In the genomic region with DNA sequence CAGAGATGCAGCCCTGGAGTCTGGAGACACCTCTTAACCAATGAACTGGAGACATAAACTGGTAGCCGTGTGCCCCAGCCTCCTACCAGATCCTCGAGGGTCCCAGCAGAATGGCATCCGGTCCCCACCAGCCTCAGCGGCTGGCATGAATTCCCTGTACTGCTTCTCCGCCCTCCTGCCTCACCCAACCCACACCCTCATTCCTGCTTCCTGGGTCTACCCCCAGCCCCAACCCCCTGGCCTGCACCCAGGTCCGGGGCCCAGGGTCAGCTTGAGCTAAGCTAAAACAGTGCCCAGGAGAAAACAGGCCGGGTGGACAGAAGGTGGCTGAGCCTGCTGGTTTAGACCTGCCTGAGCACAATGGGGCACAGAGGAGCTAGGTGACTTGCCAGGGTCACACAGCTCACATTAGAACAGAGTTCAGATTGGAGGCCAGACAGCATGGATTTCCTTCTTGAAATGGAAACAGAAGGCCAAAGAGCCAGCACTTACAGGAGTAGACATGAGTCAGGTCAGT, we compare ENCODE assay signal across 8 mouse cellular contexts. TPM values are rescaled to one million over a fixed set of nuclear protein-coding genes. Genes with fewer than 3 reads are reported as not detected.
DNase-seq lines count a peak whose midpoint lies in the region; ATAC-seq lines count a peak whose summit lies in the region.

No protein-coding gene starts in this region.

- DNase-seq in kidney, adult 8-10 months = no peak
- no peak for DNase-seq in cerebellum, adult 8-10 months

- H3K36me3 ChIP-seq in kidney, embryonic 14.5 days (ENCODE audit: control insufficient read depth, insufficient read depth, low read length) = no peaks in the 10 kb centered on the region
- H3K36me3 ChIP-seq in embryonic facial prominence, embryonic 13.5 days = no peaks in the 10 kb centered on the region
- H3K36me3 ChIP-seq in intestine, embryonic 15.5 days = no peaks in the 10 kb centered on the region
- no peaks in the 10 kb centered on the region for H3K36me3 ChIP-seq in midbrain, embryonic 16.5 days (ENCODE audit: control insufficient read depth, insufficient read depth, low read length)

- H3K9ac ChIP-seq in kidney, embryonic 14.5 days (ENCODE audit: low read depth, low read length) = peak overlapping the region; percentile 38; the same call in 1 of the 2 replicates
- peak overlapping the region; percentile 54; the same call in 1 of the 2 replicates for H3K9ac ChIP-seq in embryonic facial prominence, embryonic 13.5 days
- H3K9ac ChIP-seq in intestine, embryonic 15.5 days = peak overlapping the region; percentile 6; the same call in 1 of the 2 replicates
- H3K9ac ChIP-seq in midbrain, embryonic 16.5 days (ENCODE audit: low read depth, low read length) = peak overlapping the region; percentile 50; the same call in 1 of the 2 replicates

- H3K9me3 ChIP-seq in kidney, embryonic 14.5 days (ENCODE audit: control insufficient read depth, low read length) = no peaks in the 10 kb centered on the region
- no peaks in the 10 kb centered on the region for H3K9me3 ChIP-seq in embryonic facial prominence, embryonic 13.5 days
- H3K9me3 ChIP-seq in intestine, embryonic 15.5 days = no peaks in the 10 kb centered on the region
- no peaks in the 10 kb centered on the region for H3K9me3 ChIP-seq in midbrain, embryonic 16.5 days (replicated peaks; ENCODE audit: control insufficient read depth, low read length, poor library complexity, severe bottlenecking)

- H3K4me1 ChIP-seq in kidney, embryonic 14.5 days (ENCODE audit: control insufficient read depth, insufficient read depth, low read length) = peaks cover 76% of the 10 kb centered on the region
- H3K4me1 ChIP-seq in embryonic facial prominence, embryonic 13.5 days = peaks cover 66% of the 10 kb centered on the region
- peaks cover 82% of the 10 kb centered on the region for H3K4me1 ChIP-seq in intestine, embryonic 15.5 days (replicated peaks)
- H3K4me1 ChIP-seq in midbrain, embryonic 16.5 days (ENCODE audit: control insufficient read depth, insufficient read depth, low read length) = peaks cover 66% of the 10 kb centered on the region

- H3K4me2 ChIP-seq in kidney, embryonic 14.5 days (replicated peaks; ENCODE audit: low read depth, low read length) = peak overlapping the region; percentile 13; the same call in 1 of the 2 replicates
- H3K4me2 ChIP-seq in embryonic facial prominence, embryonic 13.5 days = peak overlapping the region; percentile 41; the same call in 1 of the 2 replicates
- H3K4me2 ChIP-seq in intestine, embryonic 15.5 days (replicated peaks) = peak overlapping the region; percentile 44
- peak overlapping the region; percentile 43 for H3K4me2 ChIP-seq in midbrain, embryonic 16.5 days (ENCODE audit: low read length)

- 37% methylated on average over 7 of the region's 7 CpGs for WGBS in kidney, embryonic 14.5 days
- 54% methylated on average over 7 of the region's 7 CpGs for WGBS in embryonic facial prominence, embryonic 13.5 days
- 24% methylated on average over 7 of the region's 7 CpGs for WGBS in intestine, embryonic 15.5 days
- 62% methylated on average over 7 of the region's 7 CpGs for WGBS in midbrain, embryonic 16.5 days

- H3K4me3 ChIP-seq in kidney, embryonic 14.5 days (ENCODE audit: low read length) = no peak overlapping the region
- no peak overlapping the region for H3K4me3 ChIP-seq in embryonic facial prominence, embryonic 13.5 days
- 0 out of 2 replicates have a peak overlapping the region, but pooled peaks have one; percentile 0 for H3K4me3 ChIP-seq in intestine, embryonic 15.5 days (replicated peaks)
- no peak overlapping the region for H3K4me3 ChIP-seq in midbrain, embryonic 16.5 days (ENCODE audit: low read depth, low read length)

- no peaks in the 10 kb centered on the region for H3K27me3 ChIP-seq in kidney, embryonic 14.5 days (ENCODE audit: control insufficient read depth, insufficient read depth, low read length)
- no peaks in the 10 kb centered on the region for H3K27me3 ChIP-seq in embryonic facial prominence, embryonic 13.5 days
- no peaks in the 10 kb centered on the region for H3K27me3 ChIP-seq in intestine, embryonic 15.5 days (replicated peaks)
- H3K27me3 ChIP-seq in midbrain, embryonic 16.5 days (ENCODE audit: control insufficient read depth, insufficient read depth, low read depth, low read length) = no peaks in the 10 kb centered on the region

- no peak for ATAC-seq in kidney, embryonic 14.5 days (ENCODE audit: low FRiP score, low TSS enrichment)
- ATAC-seq in embryonic facial prominence, embryonic 13.5 days (ENCODE audit: insufficient number of reproducible peaks, insufficient read depth, low FRiP score, low TSS enrichment, low read depth) = no peak
- peak; percentile 26 for ATAC-seq in intestine, embryonic 15.5 days
- ATAC-seq in midbrain, embryonic 16.5 days = 0 out of 2 replicates have a peak, but pooled peaks have one; percentile 13
- no peak for ATAC-seq in granulocyte monocyte progenitor cell, adult 5-6 weeks (replicated peaks; ENCODE audit: poor library complexity, severe bottlenecking)
- no peak for ATAC-seq in CD4-positive, CD25-positive, alpha-beta regulatory T cell, adult 4 months

- H3K27ac ChIP-seq in kidney, embryonic 14.5 days (ENCODE audit: low read depth, low read length) = peak overlapping the region; percentile 88
- peak overlapping the region; percentile 28; the same call in 1 of the 2 replicates for H3K27ac ChIP-seq in embryonic facial prominence, embryonic 13.5 days
- peak overlapping the region; percentile 86 for H3K27ac ChIP-seq in intestine, embryonic 15.5 days
- peak overlapping the region; percentile 58; the same call in 1 of the 2 replicates for H3K27ac ChIP-seq in midbrain, embryonic 16.5 days (ENCODE audit: low read length)

RNA-seq across cellular contexts. Expression of a gene that starts 8.2 kb away (rescaled TPM):
- polyA plus RNA-seq in kidney, embryonic 14.5 days (2014; fragmentation: Nextera tagmentation; extraction: Ambion mirVana) = 239 and 329 TPM in 2 replicates
- 71.3 and 90.2 TPM in 2 replicates for polyA plus RNA-seq in embryonic facial prominence, embryonic 13.5 days (2015; fragmentation: Nextera tagmentation; extraction: Ambion mirVana)
- polyA plus RNA-seq in intestine, embryonic 15.5 days (2015; fragmentation: Nextera tagmentation; extraction: Ambion mirVana) = 152 and 167 TPM in 2 replicates
- polyA plus RNA-seq in midbrain, embryonic 16.5 days (2015; fragmentation: Nextera tagmentation; extraction: Ambion mirVana) = 126 and 139 TPM in 2 replicates
- 136 and 152 TPM in 2 replicates for total RNA-seq in granulocyte monocyte progenitor cell, adult 5-6 weeks (2014; fragmentation: Nextera tagmentation)
- 127 and 150 TPM in 2 replicates for total RNA-seq in granulocyte monocyte progenitor cell, adult 5-6 weeks (2017)
- 100 to 1,000 TPM; 131 to 191 TPM for polyA plus RNA-seq in CD4-positive, CD25-positive, alpha-beta regulatory T cell, adult 4 months (2017; shearing (Covaris generic))

RNA-seq across cellular contexts. Expression of a gene that starts 29.9 kb away (rescaled TPM):
- 13.3 and 13.8 TPM in 2 replicates for polyA plus RNA-seq in kidney, embryonic 14.5 days (2014; fragmentation: Nextera tagmentation; extraction: Ambion mirVana)
- 8.4 and 11.6 TPM in 2 replicates for polyA plus RNA-seq in embryonic facial prominence, embryonic 13.5 days (2015; fragmentation: Nextera tagmentation; extraction: Ambion mirVana)
- 12.4 and 13.8 TPM in 2 replicates for polyA plus RNA-seq in intestine, embryonic 15.5 days (2015; fragmentation: Nextera tagmentation; extraction: Ambion mirVana)
- 16.6 and 18.5 TPM in 2 replicates for polyA plus RNA-seq in midbrain, embryonic 16.5 days (2015; fragmentation: Nextera tagmentation; extraction: Ambion mirVana)
- 2.5 and 5.3 TPM in 2 replicates for total RNA-seq in granulocyte monocyte progenitor cell, adult 5-6 weeks (2014; fragmentation: Nextera tagmentation)
- total RNA-seq in granulocyte monocyte progenitor cell, adult 5-6 weeks (2017) = 3.5 and 6.7 TPM in 2 replicates
- polyA plus RNA-seq in CD4-positive, CD25-positive, alpha-beta regulatory T cell, adult 4 months (2017; shearing (Covaris generic)) = 10 to 100 TPM in 1 of 2 experiments, 1 to 10 TPM in 1; 6.2 to 11.6 TPM

RNA-seq across cellular contexts. Expression of a gene that starts 53.9 kb away (rescaled TPM):
- 6.4 and 13.0 TPM in 2 replicates for polyA plus RNA-seq in kidney, embryonic 14.5 days (2014; fragmentation: Nextera tagmentation; extraction: Ambion mirVana)
- polyA plus RNA-seq in embryonic facial prominence, embryonic 13.5 days (2015; fragmentation: Nextera tagmentation; extraction: Ambion mirVana) = 11.6 and 11.7 TPM in 2 replicates
- polyA plus RNA-seq in intestine, embryonic 15.5 days (2015; fragmentation: Nextera tagmentation; extraction: Ambion mirVana) = 14.4 and 15.3 TPM in 2 replicates
- polyA plus RNA-seq in midbrain, embryonic 16.5 days (2015; fragmentation: Nextera tagmentation; extraction: Ambion mirVana) = 10.9 and 12.2 TPM in 2 replicates
- 7.5 and 11.2 TPM in 2 replicates for total RNA-seq in granulocyte monocyte progenitor cell, adult 5-6 weeks (2014; fragmentation: Nextera tagmentation)
- total RNA-seq in granulocyte monocyte progenitor cell, adult 5-6 weeks (2017) = 2.2 and 3.9 TPM in 2 replicates
- polyA plus RNA-seq in CD4-positive, CD25-positive, alpha-beta regulatory T cell, adult 4 months (2017; shearing (Covaris generic)) = 10 to 100 TPM in 1 of 2 experiments, 1 to 10 TPM in 1; 6.5 to 14.3 TPM

Comparison
In these comparisons a context has a peak if more than half of its experiments do, and no peak if none do; other contexts are left out.
1. ATAC-seq: peak in intestine, embryonic 15.5 days (single experiment) and midbrain, embryonic 16.5 days (single experiment); none in kidney, embryonic 14.5 days (single experiment), embryonic facial prominence, embryonic 13.5 days (single experiment), granulocyte monocyte progenitor cell, adult 5-6 weeks (single experiment) and CD4-positive, CD25-positive, alpha-beta regulatory T cell, adult 4 months (single experiment).
2. H3K27ac ChIP-seq: peak in every context shown above with its lines; median percentile 88 in kidney, embryonic 14.5 days; 86 in intestine, embryonic 15.5 days; 58 in midbrain, embryonic 16.5 days; 28 in embryonic facial prominence, embryonic 13.5 days.
3. Peak in every context shown above with its lines, with median percentiles within 50 percentile points of each other: H3K4me2 ChIP-seq and H3K9ac ChIP-seq.